Mouse (Mus musculus) myocyte (in vitro differentiated cells): Measurements from ENCODE around the gene Mroh8. TPM values are rescaled to one million over a fixed set of nuclear protein-coding genes. Genes with fewer than 3 reads are reported as not detected.

ENCODE experiments used
- H3K27me3 ChIP-seq: one replicate; pipeline ENCODE4 v1.6.1; 2011; ENCODE audit not compliant: control insufficient read depth, insufficient read depth, insufficient read length
- H3K36me3 ChIP-seq: one replicate; pipeline ENCODE4 v1.6.1; 2011; ENCODE audit not compliant: control insufficient read depth, insufficient read depth
- H3K4me2 ChIP-seq: one replicate; pipeline ENCODE4 v1.6.1; 2011; ENCODE audit warnings: low read depth, control low read depth
- H3K4me3 ChIP-seq: one replicate; pipeline ENCODE4 v1.5.1; 2011; ENCODE audit warnings: mild to moderate bottlenecking, control low read depth, moderate library complexity
- H3K79me2 ChIP-seq: one replicate; pipeline ENCODE4 v1.6.1; 2011; ENCODE audit not compliant: control insufficient read depth, insufficient read depth
- H3ac ChIP-seq: one replicate; pipeline ENCODE4 v1.6.1; 2011; ENCODE audit not compliant: control insufficient read depth, insufficient read length
- CEBPB ChIP-seq: IDR thresholded peaks from 2 replicates; pipeline ENCODE4 v1.6.1; 2011; ENCODE audit warnings: mild to moderate bottlenecking, moderate library complexity; ENCODE audit not compliant: poor library complexity, insufficient read depth, severe bottlenecking
- E2F4 ChIP-seq: IDR thresholded peaks from one replicate; pipeline ENCODE4 v1.6.1; 2011; ENCODE audit warnings: mild to moderate bottlenecking, control low read depth, moderate library complexity; ENCODE audit not compliant: insufficient read depth
- MAX ChIP-seq: IDR thresholded peaks from one replicate; pipeline ENCODE4 v1.6.1; 2011; ENCODE audit warnings: low read depth, mild to moderate bottlenecking, control low read depth
- MYOD1 ChIP-seq, 3 experiments: IDR thresholded peaks; one replicate each; pipeline ENCODE4 v1.6.1; 2011; ENCODE audit warnings: control low read depth in 2 of 3, low read depth in 2 of 3, mild to moderate bottlenecking in 2 of 3, moderate library complexity in 1 of 3; ENCODE audit not compliant: insufficient read length in 2 of 3, control insufficient read depth in 1 of 3
- MYOG ChIP-seq, 3 experiments: IDR thresholded peaks; one replicate each; pipeline ENCODE4 v1.6.1; 2011; ENCODE audit warnings: control low read depth in 2 of 3, low read depth in 2 of 3, mild to moderate bottlenecking in 2 of 3; ENCODE audit not compliant: insufficient read length in 2 of 3, control insufficient read depth in 1 of 3, insufficient read depth in 1 of 3
- POLR2A ChIP-seq: IDR thresholded peaks from one replicate; pipeline ENCODE4 v1.6.1; 2011; ENCODE audit warnings: low read depth, mild to moderate bottlenecking, control low read depth, moderate library complexity; ENCODE audit not compliant: insufficient read length
- POLR2AphosphoS2 ChIP-seq: IDR thresholded peaks from one replicate; pipeline ENCODE4 v1.6.1; 2011; ENCODE audit warnings: low read depth, control low read depth; ENCODE audit not compliant: insufficient read length
- REST ChIP-seq: IDR thresholded peaks from one replicate; pipeline ENCODE4 v1.6.1; 2011; ENCODE audit warnings: mild to moderate bottlenecking, control low read depth, moderate library complexity; ENCODE audit not compliant: insufficient read depth, insufficient read length
- SRF ChIP-seq: IDR thresholded peaks from one replicate; pipeline ENCODE4 v1.6.1; 2011; ENCODE audit warnings: low read depth; ENCODE audit not compliant: control insufficient read depth, insufficient read length
- TCF12 ChIP-seq: IDR thresholded peaks from one replicate; pipeline ENCODE4 v1.6.1; 2011; ENCODE audit warnings: mild to moderate bottlenecking, control low read depth; ENCODE audit not compliant: poor library complexity, insufficient read depth, severe bottlenecking
- TCF3 ChIP-seq: IDR thresholded peaks from one replicate; pipeline ENCODE4 v1.6.1; 2011; ENCODE audit warnings: low read depth, control low read depth; ENCODE audit not compliant: insufficient read length
- USF1 ChIP-seq: IDR thresholded peaks from one replicate; pipeline ENCODE4 v1.6.1; 2011; ENCODE audit warnings: low read depth, mild to moderate bottlenecking, control low read depth, moderate library complexity
- polyA plus RNA-seq: library from polyadenylated mRNA; unstranded; fragments of >200 nt; fragmentation: generic; extraction: Trizol; gene quantifications from one replicate; pipeline ENCODE4 v1.2.1, GENCODE M21; 2012; ENCODE audit warnings: missing spikeins

Mroh8 gene
- polyA plus RNA-seq, 1 experiment: 0.10 TPM

- H3K4me2 ChIP-seq: no peak overlapping the region
- H3K36me3 ChIP-seq: peaks cover 60% of the 10 kb centered on the region
- TF ChIP-seq USF1 (no peak), SRF (no peak), REST (no peak), TCF12 (no peak), MYOG (IDR thresholded peaks at IDR 0.05; ENCODE audit: control insufficient read depth in 1 of 3, insufficient read depth in 1 of 3, insufficient read length in 2 of 3, low read depth in 2 of 3) (no peak)
- H3K4me3 ChIP-seq: no peak overlapping the region
- no peaks in the 10 kb centered on the region for H3K27me3 ChIP-seq
- H3ac ChIP-seq: no peak overlapping the region
- H3K79me2 ChIP-seq: no peaks in the 10 kb centered on the region
These were observed 31.8 kb upstream of the Mroh8 start for GRCm38 (mm10) chr2:157310963-157311637.

GRCm38 (mm10) chr2:157309611-157310010 lies 30.3 kb upstream of the Mroh8 start:
- Histone ChIP-seq H3K27me3 (no peaks in the 10 kb centered on the region), H3K79me2 (no peaks in the 10 kb centered on the region), H3K36me3 (peaks cover 60% of the 10 kb centered on the region), H3ac (no peak overlapping the region), H3K4me2 (no peak overlapping the region), H3K4me3 (no peak overlapping the region)
- TF ChIP-seq USF1 (no peak), TCF12 (no peak), REST (no peak), SRF (no peak), E2F4 (no peak)

DNA sequence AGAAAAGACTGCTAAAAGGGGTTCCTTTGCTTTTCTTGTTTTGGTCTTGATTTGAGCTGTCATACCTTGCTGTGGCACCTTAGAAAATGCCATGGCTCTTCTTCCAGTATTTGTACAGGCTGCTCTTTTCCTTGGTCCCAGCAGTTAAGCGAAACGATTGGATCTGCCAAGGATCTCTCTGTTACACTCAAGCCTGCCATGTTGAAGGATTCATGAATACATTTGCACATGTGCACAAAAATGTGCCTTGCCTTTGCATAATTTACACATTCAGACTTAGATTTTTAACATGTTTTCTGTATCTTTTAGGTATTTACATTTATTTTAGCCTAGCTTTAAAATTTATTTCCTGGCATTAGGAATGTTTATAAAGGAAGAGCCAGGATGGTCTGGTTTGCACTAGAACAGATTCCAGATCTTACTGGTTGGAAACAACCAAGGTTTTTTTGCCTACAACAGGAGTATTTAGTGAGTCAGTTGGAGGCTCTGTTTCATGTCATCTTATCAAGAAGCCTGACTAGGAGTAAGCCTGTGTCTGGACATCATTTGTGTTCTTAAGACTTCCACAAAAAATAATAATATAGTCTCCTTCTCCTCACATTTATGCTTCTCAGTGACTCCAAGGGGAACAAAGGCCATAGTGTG lies 29.0 kb upstream of the Mroh8 start:
- Histone ChIP-seq H3K79me2 (no peaks in the 10 kb centered on the region), H3ac (no peak overlapping the region), H3K27me3 (no peaks in the 10 kb centered on the region), H3K4me2 (no peak overlapping the region), H3K36me3 (peaks cover 60% of the 10 kb centered on the region), H3K4me3 (no peak overlapping the region)
- no peak for TF ChIP-seq CEBPB
- TF ChIP-seq TCF3: no peak
- TF ChIP-seq MAX: no peak
- TF ChIP-seq MYOD1 (IDR thresholded peaks at IDR 0.05; ENCODE audit: control insufficient read depth in 1 of 3, insufficient read length in 2 of 3, low read depth in 2 of 3): no peak
- no peak for TF ChIP-seq REST
- TF ChIP-seq SRF: no peak
- no peak for TF ChIP-seq POLR2AphosphoS2
- no peak for TF ChIP-seq TCF12
- TF ChIP-seq E2F4: no peak
- no peak for TF ChIP-seq POLR2A
- TF ChIP-seq USF1: no peak
- no peak for TF ChIP-seq MYOG (IDR thresholded peaks at IDR 0.05; ENCODE audit: control insufficient read depth in 1 of 3, insufficient read depth in 1 of 3, insufficient read length in 2 of 3, low read depth in 2 of 3)

DNA sequence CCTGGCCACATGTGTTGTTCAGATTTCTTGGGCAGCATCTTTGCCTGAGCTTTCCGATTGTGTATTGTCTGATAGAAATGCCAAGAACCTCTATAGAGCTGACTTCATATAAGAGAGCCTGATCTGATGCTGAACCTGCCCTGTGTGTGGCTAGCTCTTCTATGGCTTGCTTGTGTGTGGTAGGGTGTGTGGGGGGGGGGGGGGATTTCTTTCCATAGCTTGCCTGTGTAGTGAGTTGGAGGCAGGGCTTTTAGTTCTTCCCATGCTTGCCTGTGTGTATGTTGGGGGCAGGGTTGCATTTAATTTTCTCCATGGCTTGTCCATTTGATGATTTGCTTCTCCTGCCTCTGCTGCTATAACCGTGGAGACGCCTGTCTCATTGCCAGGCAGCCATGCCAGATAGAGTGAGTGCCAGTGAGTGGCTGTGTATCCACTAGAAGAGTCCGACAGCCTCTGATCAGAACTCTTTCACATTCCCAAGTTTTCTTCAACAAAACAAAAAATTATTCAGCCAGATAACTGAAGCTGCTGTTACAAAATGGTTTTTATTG lies 28.4 kb upstream of the Mroh8 start:
- Histone ChIP-seq H3K4me2 (no peak overlapping the region), H3ac (no peak overlapping the region), H3K36me3 (peaks cover 60% of the 10 kb centered on the region), H3K27me3 (no peaks in the 10 kb centered on the region), H3K79me2 (no peaks in the 10 kb centered on the region), H3K4me3 (no peak overlapping the region)
- TF ChIP-seq TCF12 (no peak), REST (no peak), POLR2AphosphoS2 (no peak), POLR2A (no peak), E2F4 (no peak), TCF3 (no peak)
